Mouse (Mus musculus) cerebellum, adult 2 months (tissue): ENCODE measurements around the gene Cops4.

ENCODE experiments used
- CTCF ChIP-seq: fragments of 200-500 bp; IDR thresholded peaks from 2 replicates; pipeline ENCODE4 v1.5.1; 2011; ENCODE audit warnings: low read depth, mild to moderate bottlenecking, control low read depth, low read length, moderate library complexity, borderline replicate concordance; ENCODE audit not compliant: insufficient read depth
- POLR2A ChIP-seq: fragments of 200-500 bp; IDR thresholded peaks from 2 replicates; pipeline ENCODE4 v1.6.1; 2011; ENCODE audit warnings: low read length, control low read depth, borderline replicate concordance; ENCODE audit not compliant: insufficient read depth

- TF ChIP-seq CTCF (no peak), POLR2A (no peak)
Observed at GRCm38 (mm10) chr5:100483569-100483968, 34.5 kb upstream of the Cops4 start.
